Mouse (Mus musculus) liver, postnatal 0 days (tissue): Measurements from ENCODE around the gene Sh2b3. TPM values are rescaled to one million over a fixed set of nuclear protein-coding genes. Genes with fewer than 3 reads are reported as not detected.
A peak's percentile ranks its signal among the peaks of the same experiment; 100 is the strongest.

Experiments
- ATAC-seq: fragments of 200-750 bp; cut with Nextera tagmentation; 2 replicates; pipeline ENCODE4 v1.8.0; 2017; ENCODE audit warnings: mild to moderate bottlenecking, moderate library complexity
- DNase-seq: peaks from one replicate; pipeline ENCODE4 v3.0.0-alpha.2; 2016
- H3K27ac ChIP-seq: fragments of 300-500 bp; sonication (generic); 2 replicates; pipeline ENCODE4 v1.5.1; 2014; ENCODE audit warnings: antibody characterized with exemption, moderate library complexity, mild to moderate bottlenecking, low read depth
- H3K27me3 ChIP-seq: fragments of 300-500 bp; sonication (generic); 2 replicates; pipeline ENCODE4 v1.6.1; 2014; ENCODE audit warnings: low read length, control low read depth, mixed read lengths; ENCODE audit not compliant: insufficient read depth
- H3K36me3 ChIP-seq: fragments of 300-500 bp; sonication (generic); replicated peaks from 2 replicates; pipeline ENCODE4 v1.6.1; 2014; ENCODE audit warnings: mild to moderate bottlenecking, control low read depth, low read length, moderate library complexity, mixed read lengths; ENCODE audit not compliant: insufficient read depth
- H3K4me1 ChIP-seq: fragments of 300-500 bp; sonication (generic); 2 replicates; pipeline ENCODE4 v1.6.1; 2014; ENCODE audit warnings: antibody characterized with exemption, mild to moderate bottlenecking, control low read depth; ENCODE audit not compliant: insufficient read depth
- H3K4me2 ChIP-seq: fragments of 300-500 bp; sonication (generic); 2 replicates; pipeline ENCODE4 v1.6.1; 2014; ENCODE audit warnings: low read depth, mild to moderate bottlenecking, low read length, moderate library complexity, mixed read lengths
- H3K4me3 ChIP-seq: fragments of 300-500 bp; sonication (generic); 2 replicates; pipeline ENCODE4 v1.5.1; 2014; ENCODE audit warnings: low read depth, low read length
- H3K9ac ChIP-seq: fragments of 300-500 bp; sonication (generic); replicated peaks from 2 replicates; pipeline ENCODE4 v1.6.1; 2014; ENCODE audit warnings: mild to moderate bottlenecking, moderate library complexity
- H3K9me3 ChIP-seq: fragments of 300-500 bp; sonication (generic); 2 replicates; pipeline ENCODE4 v1.6.1; 2016; ENCODE audit warnings: mild to moderate bottlenecking, control low read depth, low read length, mixed read lengths
- CTCF ChIP-seq: sonication (generic); IDR thresholded peaks from 2 replicates; pipeline ENCODE4 v1.5.1; 2016; ENCODE audit warnings: antibody characterized with exemption, low read depth
- EP300 ChIP-seq: IDR thresholded peaks from 2 replicates; pipeline ENCODE4 v1.6.1; 2016; ENCODE audit warnings: antibody characterized with exemption, low read depth, mild to moderate bottlenecking
- WGBS: fragments of 180-500 bp; shearing (Covaris S2); extraction: QIAGEN DNeasy Blood & Tissue Kit; methylation state at CpG from one replicate; pipeline ENCODE4 v1.1.7; 2014; ENCODE audit not compliant: insufficient replicate concordance; 5-methylcytosine and 5-hydroxymethylcytosine counted together
- polyA plus RNA-seq: library from polyadenylated mRNA; unstranded; fragments of >200 nt; fragmentation: Nextera tagmentation; extraction: Ambion mirVana; gene quantifications from 2 replicates; pipeline ENCODE4 v1.2.1, GENCODE M21; 2015

The Sh2b3 gene
- polyA plus RNA-seq, 1 experiment from 2014 or later = 9.0 TPM

DNA sequence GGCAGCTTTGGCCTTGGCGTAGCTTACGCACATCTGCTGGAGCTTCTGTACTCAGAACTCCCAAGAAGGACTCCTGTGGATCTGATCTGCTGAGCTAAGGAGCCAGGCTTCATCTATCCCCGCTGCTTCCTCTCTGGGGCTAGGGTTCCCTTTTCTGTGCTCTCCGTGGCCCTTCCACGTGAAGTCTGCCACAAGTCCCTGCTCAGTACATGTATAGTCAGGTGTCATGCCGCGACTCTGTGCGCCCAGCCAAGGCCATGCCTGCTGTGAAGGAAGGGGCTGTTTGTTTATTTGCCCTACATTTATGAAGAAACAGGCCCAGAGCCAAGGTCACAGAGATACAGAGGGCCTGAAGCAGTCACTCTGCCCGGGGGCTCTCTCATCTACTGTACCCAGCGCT lies 4.5 kb upstream of the Sh2b3 start:
- Histone ChIP-seq H3K27ac (peak overlapping the region; percentile 39; the same call in 1 of the 2 replicates), H3K9me3 (no peaks in the 10 kb centered on the region), H3K4me1 (peaks cover 37% of the 10 kb centered on the region), H3K27me3 (peaks cover 8% of the 10 kb centered on the region; the same call in 1 of the 2 replicates), H3K4me3 (no peak overlapping the region), H3K4me2 (peak overlapping the region; percentile 93), H3K36me3 (no peaks in the 10 kb centered on the region), H3K9ac (no peak overlapping the region)
- ATAC-seq (no peak), DNase-seq (no peak)
- no peak for TF ChIP-seq EP300
- 34% methylated on average over 10 of the region's 10 CpGs for WGBS

DNA sequence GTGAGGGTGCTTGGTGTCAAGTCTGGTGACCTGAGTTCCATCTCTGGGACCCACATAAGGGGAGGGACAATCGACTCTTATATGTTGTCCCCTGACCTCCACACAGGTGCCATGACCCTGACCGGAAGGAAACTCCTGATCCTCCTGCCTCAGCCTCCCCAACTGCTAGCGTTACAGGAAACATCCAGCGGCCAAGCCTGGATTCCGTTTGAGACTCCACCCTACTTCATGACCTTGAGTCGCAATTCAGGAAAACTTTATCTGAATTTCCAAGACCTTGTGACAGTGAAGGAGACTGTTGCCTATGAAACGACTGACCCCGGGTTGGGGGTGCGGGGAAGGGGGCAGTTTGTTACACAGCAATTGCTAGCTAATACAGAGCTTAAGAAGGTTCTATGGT lies 4.1 kb upstream of the Sh2b3 start:
- peaks cover 8% of the 10 kb centered on the region; the same call in 1 of the 2 replicates for H3K27me3 ChIP-seq
- peaks cover 37% of the 10 kb centered on the region for H3K4me1 ChIP-seq
- peak overlapping the region; percentile 39; the same call in 1 of the 2 replicates for H3K27ac ChIP-seq

DNA sequence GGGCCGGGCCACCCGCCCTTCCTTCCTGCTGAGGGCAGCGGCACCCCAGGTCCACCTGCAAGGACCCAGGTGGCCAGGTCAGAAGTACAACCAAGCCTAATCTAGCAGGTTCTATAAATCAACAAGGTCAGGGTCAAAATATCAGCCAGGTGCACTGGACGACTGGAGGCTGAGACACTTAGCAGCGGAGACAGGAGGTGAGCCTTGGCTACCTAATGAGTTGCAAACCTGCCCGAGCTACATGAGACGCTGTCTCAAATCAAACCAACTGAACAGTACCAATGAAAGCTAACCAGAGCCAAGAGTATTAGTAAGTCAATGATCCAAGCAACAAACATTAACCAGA lies 1.7 kb upstream of the Sh2b3 start:
- 26% methylated on average over 7 of the region's 7 CpGs for WGBS

More for the DNA sequence above, 4.1 kb upstream of the Sh2b3 start:
- Histone ChIP-seq H3K9ac (no peak overlapping the region), H3K4me3 (no peak overlapping the region), H3K36me3 (no peaks in the 10 kb centered on the region), H3K9me3 (no peaks in the 10 kb centered on the region), H3K4me2 (no peak overlapping the region)
- 87% methylated on average over 9 of the region's 9 CpGs for WGBS
- TF ChIP-seq CTCF = no peak
- TF ChIP-seq EP300 = no peak
- no peak for ATAC-seq
- no peak for DNase-seq

DNA sequence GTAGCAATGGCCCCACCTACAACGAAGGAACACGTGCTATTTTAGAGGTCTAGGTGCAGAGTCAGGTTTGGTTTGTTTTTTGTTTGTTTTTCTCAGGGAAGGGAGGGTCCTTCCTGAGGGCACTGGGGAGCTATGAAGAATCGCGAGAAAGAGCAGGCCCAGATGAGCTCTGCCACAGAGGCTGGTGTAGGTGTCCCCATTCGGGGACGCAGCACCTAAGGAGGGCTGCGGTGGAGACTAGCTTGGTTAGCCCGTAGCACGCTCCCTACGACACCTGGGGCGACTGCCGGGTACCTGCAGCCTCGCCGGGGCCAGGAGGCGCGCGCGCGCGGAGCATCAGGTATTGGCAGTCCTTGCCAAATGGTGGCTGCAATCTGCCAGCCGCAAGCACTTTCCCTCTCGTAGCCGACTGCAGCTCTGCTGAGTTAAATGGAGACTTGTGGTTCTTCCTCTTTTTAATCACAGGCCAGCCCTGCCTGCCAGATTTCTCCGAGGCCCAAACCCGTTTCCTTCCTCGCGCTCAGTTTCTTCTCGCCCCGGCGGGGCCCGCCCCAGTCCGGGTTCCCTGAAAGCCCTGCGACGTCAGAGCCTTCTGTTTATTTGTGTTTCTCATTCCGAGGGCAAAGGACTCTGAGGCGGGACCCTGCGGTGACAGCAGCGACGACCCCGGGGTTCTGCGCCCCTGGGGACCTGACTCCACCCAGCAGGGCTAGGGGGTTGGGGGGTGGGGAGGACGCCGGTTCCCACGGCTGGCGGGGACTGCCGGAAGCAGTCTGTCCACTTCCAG lies 1.1 kb upstream of the Sh2b3 start:
- Histone ChIP-seq H3K9me3 (no peaks in the 10 kb centered on the region), H3K9ac (peak overlapping the region; percentile 74), H3K27ac (peak overlapping the region; percentile 100), H3K27me3 (0 out of 2 replicates have a peak, but pooled peaks cover under 1% of the 10 kb centered on the region), H3K4me1 (peaks cover 58% of the 10 kb centered on the region), H3K4me3 (peak overlapping the region; percentile 90), H3K36me3 (no peaks in the 10 kb centered on the region), H3K4me2 (peak overlapping the region; percentile 92)
- TF ChIP-seq CTCF (peak; percentile 1; the same call in 1 of the 2 replicates), EP300 (0 out of 2 replicates have a peak, but pooled peaks have one; percentile 26)
- peak; percentile 16 for ATAC-seq
- DNase-seq = peak; percentile 75
- WGBS = under 1% methylated on average over 46 of the region's 46 CpGs

More for the DNA sequence above, 1.7 kb upstream of the Sh2b3 start:
- peak overlapping the region; percentile 74 for H3K9ac ChIP-seq
- H3K4me3 ChIP-seq = peak overlapping the region; percentile 90
- peak overlapping the region; percentile 92 for H3K4me2 ChIP-seq
- ATAC-seq (no peak), DNase-seq (no peak)
- no peaks in the 10 kb centered on the region for H3K36me3 ChIP-seq
- H3K9me3 ChIP-seq = no peaks in the 10 kb centered on the region
- peaks cover 6% of the 10 kb centered on the region; the same call in 1 of the 2 replicates for H3K27me3 ChIP-seq
- H3K4me1 ChIP-seq = peaks cover 54% of the 10 kb centered on the region
- peak overlapping the region; percentile 100 for H3K27ac ChIP-seq
- TF ChIP-seq CTCF (no peak), EP300 (no peak)

DNA sequence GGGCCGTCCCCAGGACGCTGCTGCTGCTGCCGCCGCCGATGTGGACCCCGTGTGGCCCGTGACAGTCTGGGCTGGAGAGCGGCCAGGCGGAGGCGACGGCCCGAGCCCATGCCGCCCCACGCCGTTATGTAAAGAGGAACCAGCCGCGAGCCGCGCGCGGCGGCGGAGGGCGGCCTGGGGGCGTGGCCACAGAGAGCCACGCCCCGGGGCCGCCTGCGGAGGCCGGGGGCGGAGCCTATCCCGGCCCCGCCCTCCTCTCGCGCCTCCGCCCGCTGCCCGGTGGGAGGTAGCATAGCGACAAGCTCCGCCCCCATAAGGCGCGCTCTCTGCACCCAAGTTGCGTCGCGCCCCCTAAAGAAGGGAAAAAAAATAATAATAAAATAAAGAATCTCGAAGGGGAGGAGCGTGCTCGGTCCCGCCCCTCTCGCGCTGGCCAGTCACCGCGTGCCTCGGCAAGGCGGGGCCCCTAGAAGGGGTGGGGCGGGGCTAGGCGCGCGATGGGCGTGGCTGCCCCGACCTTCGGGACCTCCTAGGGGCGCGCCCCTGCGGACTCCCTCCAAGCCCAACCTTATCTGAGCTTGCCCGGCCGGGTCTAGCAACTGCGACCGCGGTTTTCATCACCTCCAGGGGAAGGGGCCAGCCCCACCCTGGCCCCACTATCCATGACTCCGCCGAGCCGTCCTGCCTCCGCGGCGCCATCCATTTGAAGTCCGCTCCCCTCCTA lies 592 bp downstream of the Sh2b3 start:
- ATAC-seq (peak; percentile 79), DNase-seq (peak; percentile 94)
- H3K4me2 ChIP-seq = peak overlapping the region; percentile 92
- TF ChIP-seq EP300 = no peak
- TF ChIP-seq CTCF = peak; percentile 27; the same call in 1 of the 2 replicates
- no peaks in the 10 kb centered on the region for H3K9me3 ChIP-seq
- H3K27me3 ChIP-seq = no peaks in the 10 kb centered on the region
- peak overlapping the region; percentile 100 for H3K27ac ChIP-seq
- H3K9ac ChIP-seq = peak overlapping the region; percentile 97
- WGBS = 1% methylated on average over 66 of the region's 77 CpGs
- H3K4me1 ChIP-seq = peaks cover 58% of the 10 kb centered on the region
- peaks cover 6% of the 10 kb centered on the region; the same call in 1 of the 2 replicates for H3K36me3 ChIP-seq
- peak overlapping the region; percentile 90 for H3K4me3 ChIP-seq
